Mouse (Mus musculus) hindbrain, embryonic 15.5 days (tissue): Measurements from ENCODE around the gene Cd180. TPM values are rescaled to one million over a fixed set of nuclear protein-coding genes. Genes with fewer than 3 reads are reported as not detected.

Experiments
- ATAC-seq: fragments of 200-750 bp; cut with Nextera tagmentation; 2 replicates; pipeline ENCODE4 v1.8.0; 2017; ENCODE audit warnings: low read depth, moderate number of reproducible peaks, moderate TSS enrichment; ENCODE audit not compliant: low FRiP score
- H3K27ac ChIP-seq: fragments of 300-500 bp; sonication (generic); replicated peaks from 2 replicates; pipeline ENCODE4 v1.5.1; 2015; ENCODE audit warnings: mild to moderate bottlenecking, inconsistent platforms
- H3K27me3 ChIP-seq: fragments of 300-500 bp; sonication (generic); 2 replicates; pipeline ENCODE4 v1.6.1; 2015; ENCODE audit warnings: control low read depth, inconsistent platforms
- H3K36me3 ChIP-seq: fragments of 300-500 bp; sonication (generic); 2 replicates; pipeline ENCODE4 v1.6.1; 2015; ENCODE audit warnings: control low read depth, inconsistent platforms
- H3K4me1 ChIP-seq: fragments of 300-500 bp; sonication (generic); replicated peaks from 2 replicates; pipeline ENCODE4 v1.6.1; 2015; ENCODE audit warnings: control low read depth, inconsistent platforms
- H3K4me2 ChIP-seq: fragments of 300-500 bp; sonication (generic); 2 replicates; pipeline ENCODE4 v1.6.1; 2015; ENCODE audit warnings: moderate library complexity, mild to moderate bottlenecking, inconsistent platforms
- H3K4me3 ChIP-seq: fragments of 300-500 bp; sonication (generic); 2 replicates; pipeline ENCODE4 v1.5.1; 2015; ENCODE audit warnings: mild to moderate bottlenecking, inconsistent platforms
- H3K9ac ChIP-seq: fragments of 300-500 bp; sonication (generic); 2 replicates; pipeline ENCODE4 v1.6.1; 2015; ENCODE audit warnings: inconsistent platforms
- H3K9me3 ChIP-seq: fragments of 300-500 bp; sonication (generic); 2 replicates; pipeline ENCODE4 v1.6.1; 2016; ENCODE audit warnings: control low read depth, inconsistent platforms
- WGBS: fragments of 180-500 bp; shearing (Covaris S2); methylation state at CpG from one replicate; pipeline ENCODE4 v1.1.7; 2015; 5-methylcytosine and 5-hydroxymethylcytosine counted together
- polyA plus RNA-seq: library from polyadenylated mRNA; unstranded; fragments of >200 nt; fragmentation: Nextera tagmentation; extraction: Ambion mirVana; gene quantifications from 2 replicates; pipeline ENCODE4 v1.2.1, GENCODE M21; 2015

The Cd180 gene
- polyA plus RNA-seq, 1 experiment from 2014 or later: 0.54 TPM

GRCm38 (mm10) chr13:102768512-102768911 is 75.2 kb downstream of the Cd180 start:
- no peak overlapping the region for H3K9ac ChIP-seq
- 58% methylated on average over 11 of the region's 11 CpGs for WGBS
- H3K4me1 ChIP-seq: peaks cover 31% of the 10 kb centered on the region
- peak overlapping the region; percentile 23; the same call in 1 of the 2 replicates for H3K27ac ChIP-seq
- no peak overlapping the region for H3K4me3 ChIP-seq
- H3K27me3 ChIP-seq: no peaks in the 10 kb centered on the region
- no peaks in the 10 kb centered on the region for H3K36me3 ChIP-seq
- H3K4me2 ChIP-seq: no peak overlapping the region
- no peaks in the 10 kb centered on the region for H3K9me3 ChIP-seq
- 0 out of 2 replicates have a peak, but pooled peaks have one; percentile 15 for ATAC-seq

- Histone ChIP-seq H3K27ac (no peak overlapping the region), H3K4me1 (peaks cover 17% of the 10 kb centered on the region), H3K9ac (no peak overlapping the region), H3K36me3 (no peaks in the 10 kb centered on the region), H3K4me2 (no peak overlapping the region), H3K9me3 (no peaks in the 10 kb centered on the region), H3K27me3 (no peaks in the 10 kb centered on the region), H3K4me3 (no peak overlapping the region)
- 68% methylated on average over 8 of the region's 8 CpGs for WGBS
- ATAC-seq: no peak
Measured at GRCm38 (mm10) chr13:102770194-102770593, 76.8 kb downstream of the Cd180 start.

- Histone ChIP-seq H3K9ac (no peak overlapping the region), H3K27ac (no peak overlapping the region), H3K27me3 (no peaks in the 10 kb centered on the region), H3K9me3 (no peaks in the 10 kb centered on the region), H3K4me2 (no peak overlapping the region), H3K4me1 (peaks cover 12% of the 10 kb centered on the region), H3K36me3 (no peaks in the 10 kb centered on the region), H3K4me3 (no peak overlapping the region)
- 94% methylated on average over 9 of the region's 9 CpGs for WGBS
- no peak for ATAC-seq
Measured at GRCm38 (mm10) chr13:102773169-102773568, 79.8 kb downstream of the Cd180 start.

GRCm38 (mm10) chr13:102774786-102775201 is 81.4 kb downstream of the Cd180 start:
- 0 out of 2 replicates have a peak, but pooled peaks cover 3% of the 10 kb centered on the region for H3K4me1 ChIP-seq
- ATAC-seq: peak; percentile 62; the same call in 1 of the 2 replicates
- no peaks in the 10 kb centered on the region for H3K36me3 ChIP-seq
- no peak overlapping the region for H3K4me3 ChIP-seq
- no peak overlapping the region for H3K27ac ChIP-seq
- no peak overlapping the region for H3K9ac ChIP-seq
- no peaks in the 10 kb centered on the region for H3K27me3 ChIP-seq
- no peaks in the 10 kb centered on the region for H3K9me3 ChIP-seq
- H3K4me2 ChIP-seq: no peak overlapping the region
- 39% methylated on average over 7 of the region's 7 CpGs for WGBS

- H3K4me3 ChIP-seq: no peak overlapping the region
- H3K4me1 ChIP-seq: no peaks in the 10 kb centered on the region
- H3K4me2 ChIP-seq: no peak overlapping the region
- no peak overlapping the region for H3K9ac ChIP-seq
- no peaks in the 10 kb centered on the region for H3K27me3 ChIP-seq
- 77% methylated on average over 6 of the region's 6 CpGs for WGBS
- no peaks in the 10 kb centered on the region for H3K36me3 ChIP-seq
- no peak for ATAC-seq
- H3K27ac ChIP-seq: no peak overlapping the region
- H3K9me3 ChIP-seq: no peaks in the 10 kb centered on the region
Measured at GRCm38 (mm10) chr13:102775506-102775905, 82.1 kb downstream of the Cd180 start.

GRCm38 (mm10) chr13:102778859-102779258 is 85.5 kb downstream of the Cd180 start:
- no peak overlapping the region for H3K9ac ChIP-seq
- 94% methylated on average over 3 of the region's 3 CpGs for WGBS
- no peak overlapping the region for H3K27ac ChIP-seq
- H3K36me3 ChIP-seq: no peaks in the 10 kb centered on the region
- H3K9me3 ChIP-seq: no peaks in the 10 kb centered on the region
- H3K4me3 ChIP-seq: no peak overlapping the region
- no peak overlapping the region for H3K4me2 ChIP-seq
- no peaks in the 10 kb centered on the region for H3K4me1 ChIP-seq
- no peak for ATAC-seq
- H3K27me3 ChIP-seq: no peaks in the 10 kb centered on the region

- Histone ChIP-seq H3K4me2 (no peak overlapping the region), H3K36me3 (no peaks in the 10 kb centered on the region), H3K4me1 (no peaks in the 10 kb centered on the region), H3K27ac (no peak overlapping the region), H3K27me3 (no peaks in the 10 kb centered on the region), H3K9me3 (no peaks in the 10 kb centered on the region), H3K4me3 (no peak overlapping the region), H3K9ac (no peak overlapping the region)
- WGBS: 58% methylated on average over 3 of the region's 3 CpGs
- no peak for ATAC-seq
Measured at GRCm38 (mm10) chr13:102779275-102779674, 85.9 kb downstream of the Cd180 start.

GRCm38 (mm10) chr13:102783531-102784310 is 90.4 kb downstream of the Cd180 start:
- H3K4me2 ChIP-seq: no peak overlapping the region
- no peak overlapping the region for H3K9ac ChIP-seq
- WGBS: 48% methylated on average over 7 of the region's 7 CpGs
- H3K9me3 ChIP-seq: no peaks in the 10 kb centered on the region
- H3K4me1 ChIP-seq: no peaks in the 10 kb centered on the region
- H3K27ac ChIP-seq: no peak overlapping the region
- no peaks in the 10 kb centered on the region for H3K27me3 ChIP-seq
- 0 out of 2 replicates have a peak, but pooled peaks have one; percentile 20 for ATAC-seq
- H3K4me3 ChIP-seq: no peak overlapping the region
- H3K36me3 ChIP-seq: no peaks in the 10 kb centered on the region

GRCm38 (mm10) chr13:102786666-102787230 is 93.4 kb downstream of the Cd180 start:
- no peaks in the 10 kb centered on the region for H3K27me3 ChIP-seq
- H3K36me3 ChIP-seq: no peaks in the 10 kb centered on the region
- H3K9ac ChIP-seq: no peak overlapping the region
- no peak overlapping the region for H3K27ac ChIP-seq
- no peak overlapping the region for H3K4me2 ChIP-seq
- no peak overlapping the region for H3K4me3 ChIP-seq
- no peaks in the 10 kb centered on the region for H3K4me1 ChIP-seq
- no peaks in the 10 kb centered on the region for H3K9me3 ChIP-seq
- 78% methylated on average over 10 of the region's 10 CpGs for WGBS
- ATAC-seq: no peak
